Mouse (Mus musculus): ENCODE measurements around the gene Mrgprf. TPM values are rescaled to one million over a fixed set of nuclear protein-coding genes. Genes with fewer than 3 reads are reported as not detected.

The Mrgprf gene
- polyA plus RNA-seq, 1 experiment: 16.2 TPM

DNA sequence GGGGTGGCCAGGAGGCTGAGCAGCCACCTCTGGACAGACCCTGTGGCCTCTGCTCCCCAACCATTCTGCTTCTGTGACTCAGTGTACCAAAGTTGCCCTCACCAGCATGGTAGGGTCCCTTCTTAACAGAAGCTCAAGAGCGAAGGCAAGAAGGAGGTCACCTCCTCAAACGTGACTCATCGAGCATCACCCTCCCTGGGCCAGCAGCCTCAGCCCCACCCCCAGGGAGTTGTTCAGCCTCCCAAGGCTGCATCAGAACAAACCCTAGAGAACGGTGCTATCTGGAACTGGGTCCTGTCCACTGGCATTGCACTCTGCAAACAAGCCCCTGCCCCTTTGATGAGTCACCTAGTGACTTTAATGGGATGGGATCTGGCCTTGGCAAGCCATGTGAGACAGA, 8.2 kb downstream of the Mrgprf start:
- Histone ChIP-seq H3K4me1 (ENCODE audit: control insufficient read depth, insufficient read depth, low read length) (no peaks in the 10 kb centered on the region), H3K4me3 (replicated peaks; ENCODE audit: extremely low read depth, low read depth, low read length) (no peak overlapping the region)
- TF ChIP-seq POLR2A (IDR thresholded peaks at IDR 0.05; ENCODE audit: borderline replicate concordance, extremely low read depth, low read depth, low read length) (no peak), CTCF (IDR thresholded peaks at IDR 0.05; ENCODE audit: insufficient read depth, low read length) (no peak)
- DNase-seq: no peak
- WGBS: 51% methylated on average over 4 of the region's 4 CpGs

DNA sequence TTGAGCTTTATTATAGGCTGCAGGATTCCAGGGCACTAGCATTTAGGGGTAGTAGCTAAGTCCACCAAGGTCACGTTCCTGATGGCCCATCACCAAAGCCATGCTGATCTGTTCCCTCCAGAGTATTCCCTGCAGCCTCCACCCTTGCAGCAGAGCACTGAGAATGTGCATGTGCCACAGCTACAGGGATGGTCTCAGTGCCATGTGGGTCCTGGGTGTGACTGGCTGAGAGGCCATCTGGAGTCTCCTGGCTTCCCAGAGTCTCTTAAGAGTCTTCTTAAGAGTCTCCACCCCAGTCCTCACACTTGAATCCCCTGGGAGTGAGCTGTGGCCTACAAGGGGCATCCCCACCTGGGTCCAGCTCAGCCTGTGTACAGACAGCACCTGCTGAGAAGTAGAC, 9.2 kb downstream of the Mrgprf start:
- no peak for DNase-seq
- WGBS: 67% methylated on average over 1 of the region's 1 CpGs
- Histone ChIP-seq H3K4me3 (replicated peaks; ENCODE audit: extremely low read depth, low read depth, low read length) (no peak overlapping the region), H3K4me1 (ENCODE audit: control insufficient read depth, insufficient read depth, low read length) (no peaks in the 10 kb centered on the region)
- no peak for TF ChIP-seq CTCF (IDR thresholded peaks at IDR 0.05; ENCODE audit: insufficient read depth, low read length)
- no peak for TF ChIP-seq POLR2A (IDR thresholded peaks at IDR 0.05; ENCODE audit: borderline replicate concordance, extremely low read depth, low read depth, low read length)

DNA sequence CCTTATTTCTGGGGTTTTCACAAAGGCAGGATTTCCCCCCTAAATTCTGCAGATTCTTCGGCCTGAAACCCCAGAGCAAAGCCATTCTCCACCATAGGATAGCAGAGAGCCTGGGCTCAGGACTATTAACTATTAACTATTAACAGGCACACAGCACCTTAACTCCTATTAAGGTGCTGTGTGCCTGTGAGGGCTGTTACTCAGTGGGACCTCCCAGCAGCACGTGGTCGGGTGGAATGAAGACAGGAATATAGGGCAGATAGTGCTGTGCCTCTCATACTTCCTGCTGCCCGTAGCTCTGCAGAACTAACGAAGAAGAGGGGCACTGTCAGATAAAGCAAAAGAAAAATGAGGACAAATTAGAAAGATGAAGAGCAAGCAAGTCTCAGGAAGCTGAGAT, 9.9 kb downstream of the Mrgprf start:
- Histone ChIP-seq H3K4me3 (replicated peaks; ENCODE audit: extremely low read depth, low read depth, low read length) (no peak overlapping the region), H3K4me1 (ENCODE audit: control insufficient read depth, insufficient read depth, low read length) (no peaks in the 10 kb centered on the region)
- WGBS: 63% methylated on average over 5 of the region's 5 CpGs
- TF ChIP-seq CTCF (IDR thresholded peaks at IDR 0.05; ENCODE audit: insufficient read depth, low read length) (no peak), POLR2A (IDR thresholded peaks at IDR 0.05; ENCODE audit: borderline replicate concordance, extremely low read depth, low read depth, low read length) (no peak)
- no peak for DNase-seq

DNA sequence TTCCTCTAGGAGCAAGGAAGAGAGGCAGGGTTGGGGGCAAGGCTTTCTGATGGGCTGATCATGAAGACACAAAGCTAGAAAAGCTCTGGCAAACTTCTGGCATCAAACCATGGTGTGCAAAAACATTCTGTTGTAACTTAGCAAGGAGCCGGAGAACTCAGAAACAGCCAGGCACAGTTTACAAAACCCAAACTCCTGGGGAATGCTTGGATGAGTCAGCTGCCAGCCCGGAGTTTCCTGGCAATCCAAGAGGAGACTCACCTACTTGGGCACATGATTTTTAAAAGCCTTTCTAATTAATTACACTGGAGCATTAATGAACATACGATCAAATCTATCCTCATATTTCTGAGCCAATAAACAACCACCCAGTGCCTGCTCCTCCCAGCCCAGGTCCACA, 11.5 kb downstream of the Mrgprf start:
- H3K4me3 ChIP-seq (replicated peaks; ENCODE audit: extremely low read depth, low read depth, low read length): no peak overlapping the region
- no peaks in the 10 kb centered on the region for H3K4me1 ChIP-seq (ENCODE audit: control insufficient read depth, insufficient read depth, low read length)
- TF ChIP-seq POLR2A (IDR thresholded peaks at IDR 0.05; ENCODE audit: borderline replicate concordance, extremely low read depth, low read depth, low read length): no peak
- DNase-seq: no peak
- WGBS: 65% methylated on average over 3 of the region's 3 CpGs

DNA sequence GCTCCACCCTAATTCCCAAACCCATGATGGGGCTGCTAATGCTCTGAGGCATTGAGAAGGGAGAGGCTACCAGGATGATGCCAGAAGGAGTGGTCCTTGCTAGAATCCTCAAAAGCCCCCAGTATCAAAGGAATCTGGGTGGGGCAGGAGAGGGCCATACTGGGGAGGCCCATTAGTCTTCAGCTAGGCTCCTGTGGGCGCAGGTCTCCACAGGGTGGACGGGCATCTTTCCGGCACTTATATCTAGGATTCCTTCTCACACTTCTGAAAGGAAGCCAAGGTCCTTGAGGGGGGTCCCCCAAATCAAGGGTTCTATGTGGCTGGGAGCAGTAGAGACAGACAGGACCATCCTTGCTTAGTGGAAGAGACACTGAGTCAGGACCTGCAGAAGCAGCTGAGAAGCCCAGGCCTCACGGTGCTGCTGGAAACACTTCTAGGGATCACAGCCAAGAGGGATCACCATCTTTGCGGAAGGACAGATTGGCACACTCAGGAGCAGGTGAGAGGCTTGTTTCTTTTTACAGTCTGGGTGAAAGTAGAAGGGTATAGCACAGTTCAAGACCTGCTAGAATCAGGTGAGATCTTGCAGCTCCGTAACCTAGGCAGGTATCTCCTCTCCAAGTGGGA, 14.3 kb downstream of the Mrgprf start, which contains the start of gene Mrgprd:
Gene Mrgprd (plus strand): TSS at position 51 of the 627 bp plus-strand sequence.
- Histone ChIP-seq H3K4me1 (ENCODE audit: control insufficient read depth, insufficient read depth, low read length) (no peaks in the 10 kb centered on the region), H3K4me3 (replicated peaks; ENCODE audit: extremely low read depth, low read depth, low read length) (no peak within 1 kb of the TSS)
- DNase-seq: no peak
- TF ChIP-seq POLR2A (IDR thresholded peaks at IDR 0.05; ENCODE audit: borderline replicate concordance, extremely low read depth, low read depth, low read length) (no peak), CTCF (IDR thresholded peaks at IDR 0.05; ENCODE audit: insufficient read depth, low read length) (no peak)
- WGBS: 85% methylated on average over 6 of the region's 6 CpGs

DNA sequence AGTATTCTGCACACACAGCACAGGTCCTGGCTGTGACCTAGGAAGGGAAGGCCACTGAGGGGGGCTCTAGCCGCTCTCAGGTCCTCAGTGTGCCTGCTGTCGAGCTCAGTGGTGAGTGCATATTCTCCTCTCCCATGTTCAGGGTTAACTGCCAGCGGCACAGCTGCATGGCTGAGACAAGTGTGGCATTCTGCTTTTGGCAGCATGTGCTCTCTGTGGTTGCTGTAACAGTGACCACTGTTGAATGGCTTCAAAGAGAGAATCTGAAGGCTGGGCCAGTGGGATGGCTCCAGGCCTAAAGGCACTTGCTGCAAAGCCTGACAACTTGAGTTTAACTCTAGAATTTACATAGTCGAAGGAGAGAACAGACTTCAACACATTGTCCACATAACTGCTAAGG, 16.9 kb downstream of the Mrgprf start:
- H3K4me3 ChIP-seq (replicated peaks; ENCODE audit: extremely low read depth, low read depth, low read length): no peak overlapping the region
- WGBS: 62% methylated on average over 4 of the region's 4 CpGs
- no peaks in the 10 kb centered on the region for H3K4me1 ChIP-seq (ENCODE audit: control insufficient read depth, insufficient read depth, low read length)
- DNase-seq: no peak
- TF ChIP-seq CTCF (IDR thresholded peaks at IDR 0.05; ENCODE audit: insufficient read depth, low read length): no peak
- no peak for TF ChIP-seq POLR2A (IDR thresholded peaks at IDR 0.05; ENCODE audit: borderline replicate concordance, extremely low read depth, low read depth, low read length)

DNA sequence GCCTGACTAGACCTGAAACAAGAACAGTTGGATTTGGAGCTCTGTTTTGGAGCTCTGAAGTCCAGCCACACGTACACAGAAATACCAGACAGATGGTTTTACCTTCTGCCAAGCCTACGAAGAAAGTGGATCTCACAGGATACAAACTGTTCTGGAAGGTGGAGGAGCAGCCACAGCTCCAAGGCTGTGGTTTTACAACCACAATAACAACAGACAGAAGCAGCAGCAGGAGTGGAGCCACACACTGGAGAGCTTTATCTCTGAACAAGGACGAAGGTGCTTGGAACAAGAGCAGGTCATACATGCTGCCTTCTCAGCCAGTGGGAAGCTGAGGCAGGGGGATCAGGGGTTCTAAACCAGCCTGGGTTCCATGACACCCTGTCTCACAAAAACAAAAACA, 18.9 kb downstream of the Mrgprf start:
- no peak for TF ChIP-seq CTCF (IDR thresholded peaks at IDR 0.05; ENCODE audit: insufficient read depth, low read length)
- TF ChIP-seq POLR2A (IDR thresholded peaks at IDR 0.05; ENCODE audit: borderline replicate concordance, extremely low read depth, low read depth, low read length): no peak
- Histone ChIP-seq H3K4me1 (ENCODE audit: control insufficient read depth, insufficient read depth, low read length) (no peaks in the 10 kb centered on the region), H3K4me3 (replicated peaks; ENCODE audit: extremely low read depth, low read depth, low read length) (no peak overlapping the region)
- WGBS: 76% methylated on average over 3 of the region's 3 CpGs
- no peak for DNase-seq

DNA sequence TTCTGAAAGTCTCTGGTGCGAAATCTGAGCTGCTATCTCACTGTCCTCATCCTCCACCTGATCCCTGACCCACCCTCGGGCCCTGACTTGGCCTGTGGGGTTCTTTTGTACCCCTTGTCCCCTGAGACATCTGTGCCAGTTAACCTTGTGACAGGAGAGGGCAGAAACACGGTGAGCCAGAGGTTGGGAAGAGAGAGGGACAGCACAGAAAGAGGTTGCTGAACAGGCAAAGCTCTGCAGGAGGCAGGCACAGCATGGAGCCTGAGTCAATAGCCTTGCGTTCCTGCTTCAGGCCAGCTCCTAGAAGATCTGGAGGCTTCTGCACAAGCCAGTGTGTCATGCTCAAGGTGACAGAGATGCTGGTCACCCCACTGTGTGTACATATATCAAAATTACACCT, 23.0 kb downstream of the Mrgprf start:
- DNase-seq: no peak
- no peaks in the 10 kb centered on the region for H3K4me1 ChIP-seq (ENCODE audit: control insufficient read depth, insufficient read depth, low read length)
- WGBS: 42% methylated on average over 4 of the region's 4 CpGs
- TF ChIP-seq CTCF (IDR thresholded peaks at IDR 0.05; ENCODE audit: insufficient read depth, low read length): no peak
- TF ChIP-seq POLR2A (IDR thresholded peaks at IDR 0.05; ENCODE audit: borderline replicate concordance, extremely low read depth, low read depth, low read length): no peak
- H3K4me3 ChIP-seq (replicated peaks; ENCODE audit: extremely low read depth, low read depth, low read length): no peak overlapping the region

DNA sequence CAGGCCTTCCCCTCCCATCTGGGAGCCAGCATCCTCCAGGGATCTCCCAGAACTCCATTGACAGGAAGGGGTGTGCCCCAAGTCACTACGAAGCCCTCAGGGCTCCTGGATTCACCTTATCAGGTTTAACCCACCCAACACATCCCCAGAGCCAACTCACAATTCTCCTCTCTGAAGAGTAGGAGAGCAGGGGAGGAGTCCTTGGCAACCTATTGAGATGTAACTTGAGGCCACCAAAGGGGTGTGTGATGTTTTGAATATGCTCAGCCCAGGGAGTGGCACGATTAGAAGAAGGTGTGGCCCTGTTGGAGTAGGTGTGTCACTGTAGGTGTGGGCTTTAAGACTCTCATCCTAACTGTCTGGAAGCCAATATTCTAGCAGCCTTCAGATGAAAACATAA, 25.1 kb downstream of the Mrgprf start:
- H3K4me1 ChIP-seq (ENCODE audit: control insufficient read depth, insufficient read depth, low read length): no peaks in the 10 kb centered on the region
- H3K4me3 ChIP-seq (replicated peaks; ENCODE audit: extremely low read depth, low read depth, low read length): no peak overlapping the region
- DNase-seq: no peak
- WGBS: 23% methylated on average over 2 of the region's 2 CpGs
- no peak for TF ChIP-seq POLR2A (IDR thresholded peaks at IDR 0.05; ENCODE audit: borderline replicate concordance, extremely low read depth, low read depth, low read length)
- TF ChIP-seq CTCF (IDR thresholded peaks at IDR 0.05; ENCODE audit: insufficient read depth, low read length): no peak

DNA sequence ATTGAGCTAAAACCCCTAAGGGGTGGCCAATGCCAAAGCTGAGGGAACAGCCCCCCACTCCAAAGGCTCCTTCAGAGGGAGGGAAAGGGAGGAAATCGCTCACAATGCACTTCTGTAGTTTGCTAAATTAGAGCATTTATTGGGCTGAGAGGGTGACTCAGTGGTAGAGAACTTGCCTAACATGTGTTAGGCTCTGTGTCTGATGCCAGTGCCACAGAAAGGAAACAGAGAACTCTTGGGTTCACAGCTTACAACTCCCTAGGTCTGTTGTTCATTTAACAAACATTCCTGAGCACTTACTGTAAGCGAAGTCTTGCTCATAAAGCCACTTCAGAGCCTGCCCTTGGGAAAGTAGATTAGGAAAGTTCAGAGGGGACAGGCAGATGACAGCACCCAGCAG, 29.4 kb downstream of the Mrgprf start:
- 52% methylated on average over 2 of the region's 2 CpGs for WGBS
- Histone ChIP-seq H3K4me3 (replicated peaks; ENCODE audit: extremely low read depth, low read depth, low read length) (no peak overlapping the region), H3K4me1 (ENCODE audit: control insufficient read depth, insufficient read depth, low read length) (no peaks in the 10 kb centered on the region)
- TF ChIP-seq POLR2A (IDR thresholded peaks at IDR 0.05; ENCODE audit: borderline replicate concordance, extremely low read depth, low read depth, low read length) (no peak), CTCF (IDR thresholded peaks at IDR 0.05; ENCODE audit: insufficient read depth, low read length) (no peak)
- DNase-seq: no peak
